Mouse (Mus musculus) bone marrow, adult 2 months (tissue): ENCODE measurements around the gene Kcnd3.

ENCODE experiments used
- CTCF ChIP-seq: fragments of 200-500 bp; IDR thresholded peaks from 2 replicates; pipeline ENCODE4 v1.5.1; 2011; ENCODE audit warnings: low read length, control low read depth; ENCODE audit not compliant: control insufficient read depth, insufficient read depth
- POLR2A ChIP-seq: fragments of 200-500 bp; IDR thresholded peaks from 2 replicates; pipeline ENCODE4 v1.6.1; 2011; ENCODE audit warnings: low read depth, mild to moderate bottlenecking, control low read depth, low read length, borderline replicate concordance; ENCODE audit not compliant: control insufficient read depth

DNA sequence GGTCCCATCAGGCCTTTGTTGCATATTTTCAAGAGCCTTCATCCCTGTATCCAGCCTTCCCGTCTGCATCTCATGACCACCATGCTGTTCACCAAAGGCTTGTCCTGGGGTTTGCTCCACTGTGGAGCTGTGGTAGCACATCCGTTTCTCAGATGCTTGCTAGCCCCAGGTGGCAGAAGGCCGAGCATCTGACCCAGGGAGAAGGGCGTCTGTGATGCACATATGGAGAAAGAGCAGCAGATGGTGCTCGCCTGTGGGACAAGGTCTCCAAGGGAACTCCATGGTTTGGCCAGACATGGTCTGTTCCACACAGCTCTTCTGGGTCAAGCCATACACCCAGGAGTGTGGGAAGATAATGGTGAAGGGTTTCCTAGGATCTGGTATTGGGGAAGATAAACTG lies 191.4 kb downstream of the Kcnd3 start:
- TF ChIP-seq CTCF (no peak), POLR2A (no peak)
